Mouse (Mus musculus): ENCODE measurements around the gene Pon3. TPM values are rescaled to one million over a fixed set of nuclear protein-coding genes. Genes with fewer than 3 reads are reported as not detected.

Gene Pon3
- polyA plus RNA-seq, 1 experiment from 2014 or later = 4.6 TPM

- Histone ChIP-seq H3K9me3 (ENCODE audit: control insufficient read depth, low read length) (no peaks in the 10 kb centered on the region), H3K27ac (ENCODE audit: low read depth, low read length) (no peak overlapping the region), H3K4me2 (ENCODE audit: low read depth) (no peak overlapping the region), H3K4me1 (ENCODE audit: control insufficient read depth, insufficient read depth, low read length) (no peaks in the 10 kb centered on the region), H3K27me3 (ENCODE audit: control insufficient read depth, insufficient read depth, low read length) (no peaks in the 10 kb centered on the region), H3K36me3 (ENCODE audit: control insufficient read depth, insufficient read depth, low read length) (no peaks in the 10 kb centered on the region), H3K9ac (ENCODE audit: low read length) (no peak overlapping the region), H3K4me3 (ENCODE audit: low read depth, low read length) (no peak overlapping the region)
- WGBS = 87% methylated on average over 5 of the region's 5 CpGs
- DNase-seq (ENCODE audit: low spot score) (no peak), ATAC-seq (ENCODE audit: insufficient read depth, low FRiP score, low TSS enrichment) (no peak)
Observed at GRCm38 (mm10) chr6:5292841-5293240, 36.8 kb upstream of the Pon3 start.

DNA sequence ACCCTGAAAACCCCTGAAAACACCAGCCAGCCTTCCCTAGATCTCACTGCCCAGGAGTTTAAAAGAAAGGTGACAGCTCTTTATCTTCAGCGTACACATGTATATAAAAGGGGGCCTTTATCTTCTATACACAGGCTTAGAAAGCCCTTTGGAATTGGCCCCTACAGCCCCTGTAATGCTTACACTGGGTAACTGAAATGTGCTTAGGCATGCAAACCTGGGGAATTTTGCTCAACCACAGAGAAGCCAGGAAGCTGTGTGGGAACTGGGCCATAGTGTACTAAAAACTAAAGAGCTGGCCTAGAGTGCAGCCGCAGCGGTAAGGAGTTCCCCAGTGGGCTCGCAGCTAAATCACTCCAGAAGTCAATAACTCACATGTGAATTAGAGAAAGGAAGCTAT is 35.4 kb upstream of the Pon3 start:
- no peak for ATAC-seq (ENCODE audit: insufficient read depth, low FRiP score, low TSS enrichment)

DNA sequence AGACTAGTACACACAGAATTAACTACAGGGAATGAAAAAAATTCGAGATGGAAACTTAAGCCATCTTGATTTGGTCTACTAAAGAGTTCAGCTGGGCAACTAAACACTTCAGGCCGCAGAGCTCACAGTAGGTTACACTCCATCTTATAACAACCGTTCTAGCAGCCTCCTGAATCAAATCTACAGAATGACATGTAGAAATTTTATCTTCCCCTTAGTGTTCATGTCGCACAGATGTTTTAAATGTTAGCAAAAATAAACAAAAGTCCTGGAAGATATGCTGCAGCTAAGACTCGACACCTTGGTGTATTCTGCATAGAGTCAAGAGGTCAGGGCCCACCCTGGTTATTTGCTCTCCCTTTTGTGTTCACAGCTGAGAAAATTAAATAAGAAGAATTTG is 31.8 kb upstream of the Pon3 start:
- no peaks in the 10 kb centered on the region for H3K9me3 ChIP-seq (ENCODE audit: control insufficient read depth, low read length)
- no peak overlapping the region for H3K9ac ChIP-seq (ENCODE audit: low read length)
- H3K4me3 ChIP-seq (ENCODE audit: low read depth, low read length) = no peak overlapping the region
- 62% methylated on average over 5 of the region's 5 CpGs for WGBS
- DNase-seq (ENCODE audit: low spot score) = no peak
- no peak overlapping the region for H3K4me2 ChIP-seq (ENCODE audit: low read depth)
- no peaks in the 10 kb centered on the region for H3K4me1 ChIP-seq (ENCODE audit: control insufficient read depth, insufficient read depth, low read length)
- no peak overlapping the region for H3K27ac ChIP-seq (ENCODE audit: low read depth, low read length)
- H3K36me3 ChIP-seq (ENCODE audit: control insufficient read depth, insufficient read depth, low read length) = no peaks in the 10 kb centered on the region
- no peak for ATAC-seq (ENCODE audit: insufficient read depth, low FRiP score, low TSS enrichment)
- no peaks in the 10 kb centered on the region for H3K27me3 ChIP-seq (ENCODE audit: control insufficient read depth, insufficient read depth, low read length)

More for the DNA sequence above, 35.4 kb upstream of the Pon3 start:
- no peak overlapping the region for H3K4me3 ChIP-seq (ENCODE audit: low read depth, low read length)
- no peak overlapping the region for H3K4me2 ChIP-seq (ENCODE audit: low read depth)
- H3K27me3 ChIP-seq (ENCODE audit: control insufficient read depth, insufficient read depth, low read length) = no peaks in the 10 kb centered on the region
- WGBS = 74% methylated on average over 4 of the region's 4 CpGs
- H3K27ac ChIP-seq (ENCODE audit: low read depth, low read length) = no peak overlapping the region
- no peak overlapping the region for H3K9ac ChIP-seq (ENCODE audit: low read length)
- H3K9me3 ChIP-seq (ENCODE audit: control insufficient read depth, low read length) = no peaks in the 10 kb centered on the region
- no peak for DNase-seq (ENCODE audit: low spot score)
- H3K4me1 ChIP-seq (ENCODE audit: control insufficient read depth, insufficient read depth, low read length) = no peaks in the 10 kb centered on the region
- H3K36me3 ChIP-seq (ENCODE audit: control insufficient read depth, insufficient read depth, low read length) = no peaks in the 10 kb centered on the region

DNA sequence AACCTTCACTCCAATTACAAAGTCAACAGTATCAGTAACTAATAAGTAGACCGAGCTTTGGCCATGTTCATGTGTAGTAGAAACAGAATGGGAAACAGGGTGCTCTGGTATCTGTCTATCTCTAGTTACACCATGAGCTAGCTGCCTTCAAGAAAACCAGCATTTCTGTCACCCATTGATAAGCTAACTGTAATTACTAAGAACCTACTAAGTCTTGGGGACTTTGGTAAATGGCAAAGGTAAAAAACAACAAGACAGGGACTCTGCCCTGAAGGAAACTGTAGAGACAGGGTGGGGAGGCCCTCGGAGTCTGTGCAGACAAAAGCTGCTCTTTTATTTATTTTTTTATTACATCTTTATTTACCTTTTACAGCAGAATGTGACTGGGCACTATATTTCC is 31.3 kb upstream of the Pon3 start:
- Histone ChIP-seq H3K4me2 (ENCODE audit: low read depth) (no peak overlapping the region), H3K27me3 (ENCODE audit: control insufficient read depth, insufficient read depth, low read length) (no peaks in the 10 kb centered on the region), H3K27ac (ENCODE audit: low read depth, low read length) (no peak overlapping the region), H3K4me1 (ENCODE audit: control insufficient read depth, insufficient read depth, low read length) (no peaks in the 10 kb centered on the region), H3K9ac (ENCODE audit: low read length) (no peak overlapping the region), H3K4me3 (ENCODE audit: low read depth, low read length) (no peak overlapping the region), H3K9me3 (ENCODE audit: control insufficient read depth, low read length) (no peaks in the 10 kb centered on the region), H3K36me3 (ENCODE audit: control insufficient read depth, insufficient read depth, low read length) (no peaks in the 10 kb centered on the region)
- ATAC-seq (ENCODE audit: insufficient read depth, low FRiP score, low TSS enrichment) = no peak
- 81% methylated on average over 2 of the region's 2 CpGs for WGBS
- no peak for DNase-seq (ENCODE audit: low spot score)

- WGBS = 66% methylated on average over 7 of the region's 7 CpGs
- no peaks in the 10 kb centered on the region for H3K4me1 ChIP-seq (ENCODE audit: control insufficient read depth, insufficient read depth, low read length)
- no peaks in the 10 kb centered on the region for H3K36me3 ChIP-seq (ENCODE audit: control insufficient read depth, insufficient read depth, low read length)
- H3K9ac ChIP-seq (ENCODE audit: low read length) = no peak overlapping the region
- no peak for ATAC-seq (ENCODE audit: insufficient read depth, low FRiP score, low TSS enrichment)
- no peak overlapping the region for H3K4me3 ChIP-seq (ENCODE audit: low read depth, low read length)
- no peak overlapping the region for H3K27ac ChIP-seq (ENCODE audit: low read depth, low read length)
- no peaks in the 10 kb centered on the region for H3K27me3 ChIP-seq (ENCODE audit: control insufficient read depth, insufficient read depth, low read length)
- H3K9me3 ChIP-seq (ENCODE audit: control insufficient read depth, low read length) = no peaks in the 10 kb centered on the region
- no peak overlapping the region for H3K4me2 ChIP-seq (ENCODE audit: low read depth)
- DNase-seq (ENCODE audit: low spot score) = peak; percentile 16
Observed at GRCm38 (mm10) chr6:5282418-5282817, 26.3 kb upstream of the Pon3 start.

DNA sequence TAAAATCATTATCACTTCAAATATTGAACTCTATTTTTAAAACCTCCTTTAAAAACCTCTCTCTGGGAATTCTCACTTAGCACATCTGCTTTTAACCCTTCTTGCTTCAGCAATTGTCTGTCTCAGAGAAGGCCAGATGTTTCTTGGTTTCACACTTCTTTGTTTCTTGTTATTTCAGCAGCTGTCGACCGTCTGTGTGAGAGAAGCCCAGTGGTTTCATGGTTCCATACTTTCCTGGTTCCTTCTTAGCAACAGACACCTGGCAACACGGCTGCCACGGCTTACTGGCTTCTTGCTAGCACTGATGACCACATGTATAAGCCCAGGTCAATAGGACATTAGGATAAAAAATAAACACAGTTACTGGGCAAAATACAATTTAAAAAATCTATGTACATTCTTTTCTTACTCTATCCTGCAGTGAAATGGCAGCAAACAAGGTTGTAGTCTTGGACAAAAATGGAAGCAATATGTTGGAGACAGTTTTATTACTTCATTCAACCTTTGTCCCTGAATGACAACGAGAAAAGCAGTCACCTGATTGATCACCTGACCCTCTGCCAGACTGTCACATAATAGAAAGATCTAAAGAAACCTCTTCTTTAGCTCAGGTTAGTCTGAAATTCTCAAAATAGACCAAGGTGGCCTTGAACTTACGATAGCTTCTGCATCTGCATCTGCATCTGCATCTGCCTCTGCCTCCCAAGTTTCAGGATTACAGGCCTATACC is 24.7 kb upstream of the Pon3 start:
- H3K27me3 ChIP-seq (ENCODE audit: control insufficient read depth, insufficient read depth, low read length) = no peaks in the 10 kb centered on the region
- H3K9me3 ChIP-seq (ENCODE audit: control insufficient read depth, low read length) = no peaks in the 10 kb centered on the region
- no peak overlapping the region for H3K9ac ChIP-seq (ENCODE audit: low read length)
- no peak overlapping the region for H3K27ac ChIP-seq (ENCODE audit: low read depth, low read length)
- H3K4me2 ChIP-seq (ENCODE audit: low read depth) = no peak overlapping the region
- H3K4me3 ChIP-seq (ENCODE audit: low read depth, low read length) = no peak overlapping the region
- no peaks in the 10 kb centered on the region for H3K36me3 ChIP-seq (ENCODE audit: control insufficient read depth, insufficient read depth, low read length)
- DNase-seq (ENCODE audit: low spot score) (no peak), ATAC-seq (ENCODE audit: insufficient read depth, low FRiP score, low TSS enrichment) (no peak)
- WGBS = 46% methylated on average over 6 of the region's 6 CpGs
- no peaks in the 10 kb centered on the region for H3K4me1 ChIP-seq (ENCODE audit: control insufficient read depth, insufficient read depth, low read length)

GRCm38 (mm10) chr6:5277972-5278371 is 21.9 kb upstream of the Pon3 start:
- Histone ChIP-seq H3K4me1 (ENCODE audit: control insufficient read depth, insufficient read depth, low read length) (no peaks in the 10 kb centered on the region), H3K9me3 (ENCODE audit: control insufficient read depth, low read length) (no peaks in the 10 kb centered on the region), H3K27me3 (ENCODE audit: control insufficient read depth, insufficient read depth, low read length) (no peaks in the 10 kb centered on the region), H3K9ac (ENCODE audit: low read length) (no peak overlapping the region), H3K4me3 (ENCODE audit: low read depth, low read length) (no peak overlapping the region), H3K36me3 (ENCODE audit: control insufficient read depth, insufficient read depth, low read length) (no peaks in the 10 kb centered on the region), H3K4me2 (ENCODE audit: low read depth) (no peak overlapping the region), H3K27ac (ENCODE audit: low read depth, low read length) (no peak overlapping the region)
- ATAC-seq (ENCODE audit: insufficient read depth, low FRiP score, low TSS enrichment) = no peak
- DNase-seq (ENCODE audit: low spot score) = no peak
- WGBS = 61% methylated on average over 5 of the region's 5 CpGs

- WGBS = 90% methylated on average over 6 of the region's 6 CpGs
- ATAC-seq (ENCODE audit: insufficient read depth, low FRiP score, low TSS enrichment) (no peak), DNase-seq (ENCODE audit: low spot score) (no peak)
- no peak overlapping the region for H3K9ac ChIP-seq (ENCODE audit: low read length)
- H3K4me3 ChIP-seq (ENCODE audit: low read depth, low read length) = no peak overlapping the region
- no peaks in the 10 kb centered on the region for H3K36me3 ChIP-seq (ENCODE audit: control insufficient read depth, insufficient read depth, low read length)
- no peaks in the 10 kb centered on the region for H3K4me1 ChIP-seq (ENCODE audit: control insufficient read depth, insufficient read depth, low read length)
- H3K4me2 ChIP-seq (ENCODE audit: low read depth) = no peak overlapping the region
- H3K27me3 ChIP-seq (ENCODE audit: control insufficient read depth, insufficient read depth, low read length) = no peaks in the 10 kb centered on the region
- no peaks in the 10 kb centered on the region for H3K9me3 ChIP-seq (ENCODE audit: control insufficient read depth, low read length)
- H3K27ac ChIP-seq (ENCODE audit: low read depth, low read length) = no peak overlapping the region
Observed at GRCm38 (mm10) chr6:5269641-5270040, 13.6 kb upstream of the Pon3 start.

GRCm38 (mm10) chr6:5264793-5265192 is 8.7 kb upstream of the Pon3 start:
- Histone ChIP-seq H3K4me1 (ENCODE audit: control insufficient read depth, insufficient read depth, low read length) (no peaks in the 10 kb centered on the region), H3K9me3 (ENCODE audit: control insufficient read depth, low read length) (no peaks in the 10 kb centered on the region), H3K36me3 (ENCODE audit: control insufficient read depth, insufficient read depth, low read length) (no peaks in the 10 kb centered on the region), H3K4me3 (ENCODE audit: low read depth, low read length) (no peak overlapping the region), H3K9ac (ENCODE audit: low read length) (no peak overlapping the region), H3K4me2 (ENCODE audit: low read depth) (no peak overlapping the region), H3K27me3 (ENCODE audit: control insufficient read depth, insufficient read depth, low read length) (no peaks in the 10 kb centered on the region), H3K27ac (ENCODE audit: low read depth, low read length) (no peak overlapping the region)
- ATAC-seq (ENCODE audit: insufficient read depth, low FRiP score, low TSS enrichment) (no peak), DNase-seq (ENCODE audit: low spot score) (no peak)
- WGBS = 76% methylated on average over 8 of the region's 8 CpGs

Data from neural tube, embryonic 11.5 days (tissue).